Mouse (Mus musculus) ovary, adult 18-20 months (tissue): Measurements from ENCODE around the gene AI597479.

Source experiments
- DNase-seq: peaks from one replicate; pipeline ENCODE4 v3.0.0; 2022; ENCODE audit warnings: low spot score, mixed read lengths

AI597479 gene

DNA sequence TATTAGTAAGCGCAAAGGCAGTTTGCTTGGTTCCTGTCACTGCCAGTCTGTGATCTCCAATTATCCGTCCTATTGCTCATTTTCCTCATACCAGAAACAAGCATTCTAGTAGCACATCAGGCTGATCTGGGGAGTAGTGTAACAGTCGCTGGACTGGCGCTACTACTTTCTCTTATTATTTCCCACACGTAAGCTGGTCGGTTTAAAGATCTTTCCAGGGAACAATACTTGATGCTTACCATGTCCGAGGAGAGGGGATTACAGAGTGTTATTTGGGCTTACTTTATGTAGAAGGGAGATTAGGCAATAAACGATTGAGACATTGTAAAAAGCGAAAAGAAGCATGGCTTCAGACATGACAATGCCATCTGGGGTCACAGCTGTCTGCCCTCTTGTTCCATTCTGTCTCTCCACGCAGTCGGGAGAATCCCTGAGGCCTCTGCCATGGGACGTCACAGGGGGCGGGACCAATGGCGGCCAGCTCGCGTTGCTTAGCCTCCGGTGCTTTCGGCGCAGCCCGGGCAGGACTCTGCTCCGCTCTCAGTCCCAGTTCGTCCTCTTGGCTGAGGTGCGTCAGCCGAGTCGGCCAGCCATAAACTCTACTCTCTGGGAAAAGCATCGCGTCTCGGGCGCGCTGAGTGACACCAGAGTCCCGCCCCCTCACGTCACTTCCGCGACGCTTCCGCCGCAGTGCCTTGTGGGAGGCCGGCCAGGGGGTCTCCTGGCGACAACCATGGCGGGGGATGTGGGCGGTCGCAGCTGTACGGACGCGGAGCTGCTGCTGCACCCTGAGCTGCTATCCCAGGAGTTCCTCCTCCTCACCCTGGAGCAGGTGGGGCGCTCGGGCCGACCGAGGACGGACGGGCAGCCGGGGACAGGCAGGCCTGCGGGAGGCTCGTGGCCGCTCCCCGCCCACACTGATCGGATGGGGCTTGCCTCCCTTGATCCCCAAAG, at the start of gene AI597479, which contains the start of gene Tgfbrap1:
Gene AI597479, plus strand, starts transcription at position 680 of the 954 bp plus-strand sequence.
Gene Tgfbrap1, minus strand, starts transcription at position 607 of the 954 bp plus-strand sequence.
- DNase-seq, result peak; percentile 79

GRCm38 (mm10) chr1:43051903-43052302, 46.6 kb upstream of the AI597479 start:
- no peak for DNase-seq

DNA sequence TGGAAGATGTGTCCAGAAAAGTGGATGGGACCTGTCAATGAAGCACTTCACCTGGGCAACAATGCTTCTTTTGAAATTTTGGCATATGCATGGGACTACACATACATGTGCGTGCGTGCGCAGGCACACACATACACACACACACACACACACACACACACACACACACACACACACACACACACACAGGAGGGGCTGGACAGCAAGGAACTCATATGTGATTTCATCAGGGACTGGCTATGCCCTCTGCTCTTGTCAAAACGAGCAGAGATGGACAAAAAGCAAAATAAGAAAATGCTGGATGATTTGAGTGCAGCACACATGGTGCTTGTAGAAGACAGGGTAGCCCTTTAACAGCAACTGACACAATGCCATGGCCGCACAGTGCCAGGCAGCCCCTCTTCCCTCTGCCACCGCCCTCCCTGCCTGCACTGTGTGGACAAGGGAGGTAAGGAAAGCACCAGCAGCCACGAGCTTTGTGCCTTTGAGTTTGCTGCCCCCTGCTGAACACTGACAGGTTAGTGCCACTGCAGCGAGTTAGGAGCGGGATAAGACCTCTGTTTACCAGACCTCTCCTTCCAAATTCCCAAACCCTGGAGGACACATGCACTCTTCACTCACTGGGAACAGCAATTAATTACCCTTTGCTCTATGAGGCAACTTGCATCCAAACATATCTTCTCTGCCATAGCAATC, 32.7 kb upstream of the AI597479 start:
- no peak for DNase-seq

- no peak for DNase-seq
Observed at GRCm38 (mm10) chr1:43066573-43066972, 31.9 kb upstream of the AI597479 start.

DNA sequence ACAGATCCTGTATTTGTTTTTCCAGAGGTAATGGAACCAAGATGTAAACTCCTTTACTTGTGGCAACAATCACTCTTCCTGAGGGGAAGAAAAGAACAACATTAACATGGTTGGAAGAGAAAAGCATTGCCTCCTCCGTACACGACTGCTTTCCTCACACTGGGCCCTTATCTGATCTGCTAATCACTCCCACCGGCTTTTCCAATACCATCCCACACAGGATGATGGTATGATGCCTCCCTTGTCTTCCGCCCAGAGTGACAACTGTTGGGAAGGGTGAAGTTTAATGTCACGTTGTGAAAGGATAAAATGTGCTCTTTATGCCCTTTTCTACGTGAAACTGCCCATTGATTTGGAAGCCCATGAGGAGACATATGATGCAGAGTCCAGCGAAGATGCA, 31.0 kb upstream of the AI597479 start:
- no peak for DNase-seq

GRCm38 (mm10) chr1:43070726-43071125, 27.8 kb upstream of the AI597479 start:
- DNase-seq, result no peak

DNA sequence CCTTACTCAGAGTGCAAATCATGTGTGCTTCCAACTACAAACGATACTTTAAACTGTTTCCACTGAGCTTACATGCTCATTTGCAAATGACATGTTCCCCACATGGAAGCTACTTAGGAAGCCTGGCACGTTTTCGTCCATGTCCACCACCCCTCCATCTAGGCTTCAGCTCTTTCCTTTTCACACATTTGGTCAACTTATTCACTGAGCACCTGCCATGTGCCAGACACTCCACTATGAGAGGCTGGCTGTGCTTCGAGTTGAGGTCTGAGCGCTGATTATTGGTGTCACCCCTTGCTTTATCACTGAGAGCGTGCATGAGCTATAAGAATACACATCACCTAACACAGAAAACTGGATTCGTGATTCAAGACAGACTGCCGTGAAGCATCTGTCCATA, 26.5 kb upstream of the AI597479 start:
- DNase-seq, result no peak

DNA sequence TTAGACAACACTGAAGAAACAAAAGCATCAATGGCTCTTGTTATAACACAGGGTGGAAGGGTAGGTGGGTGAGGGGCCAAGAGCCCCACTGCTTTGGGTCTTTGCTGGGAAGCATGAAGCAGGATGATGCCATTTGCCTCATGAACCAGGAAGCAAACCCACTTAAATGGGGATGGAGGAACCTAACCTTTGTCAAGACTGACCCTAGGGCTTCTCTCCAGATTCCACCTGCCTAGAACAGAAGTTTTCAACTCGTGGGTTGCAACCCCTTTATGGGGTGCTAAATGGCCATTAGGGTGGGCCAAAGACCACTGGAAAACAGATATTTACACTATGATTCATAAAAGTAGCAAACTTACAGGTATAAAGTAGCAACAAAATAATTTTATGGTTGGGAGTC, 25.9 kb upstream of the AI597479 start:
- no peak for DNase-seq

- no peak for DNase-seq
Observed at GRCm38 (mm10) chr1:43074791-43075190, 23.7 kb upstream of the AI597479 start.

GRCm38 (mm10) chr1:43078124-43078523, 20.4 kb upstream of the AI597479 start:
- DNase-seq, result no peak

GRCm38 (mm10) chr1:43082946-43083345, 15.6 kb upstream of the AI597479 start:
- no peak for DNase-seq

DNA sequence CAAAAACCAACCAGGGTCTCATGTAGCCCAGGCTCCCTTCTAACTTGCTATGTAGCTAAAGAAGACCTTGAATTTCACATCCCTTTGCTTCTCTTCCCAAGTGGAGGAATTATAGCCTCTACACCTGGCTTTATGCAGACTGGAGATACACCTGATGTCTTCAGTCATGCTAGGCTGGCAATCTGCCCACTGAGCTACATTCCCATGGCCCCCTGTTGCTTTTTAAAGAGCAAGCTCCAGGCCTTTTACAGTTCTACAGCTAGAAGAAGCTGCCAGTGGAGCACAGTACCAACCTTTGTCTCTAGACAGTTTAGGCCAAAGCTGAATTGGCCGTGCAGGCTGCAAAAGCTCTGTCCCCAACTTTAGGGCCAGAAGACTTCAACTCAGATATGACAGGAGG, 8.1 kb upstream of the AI597479 start:
- DNase-seq, result no peak

DNA sequence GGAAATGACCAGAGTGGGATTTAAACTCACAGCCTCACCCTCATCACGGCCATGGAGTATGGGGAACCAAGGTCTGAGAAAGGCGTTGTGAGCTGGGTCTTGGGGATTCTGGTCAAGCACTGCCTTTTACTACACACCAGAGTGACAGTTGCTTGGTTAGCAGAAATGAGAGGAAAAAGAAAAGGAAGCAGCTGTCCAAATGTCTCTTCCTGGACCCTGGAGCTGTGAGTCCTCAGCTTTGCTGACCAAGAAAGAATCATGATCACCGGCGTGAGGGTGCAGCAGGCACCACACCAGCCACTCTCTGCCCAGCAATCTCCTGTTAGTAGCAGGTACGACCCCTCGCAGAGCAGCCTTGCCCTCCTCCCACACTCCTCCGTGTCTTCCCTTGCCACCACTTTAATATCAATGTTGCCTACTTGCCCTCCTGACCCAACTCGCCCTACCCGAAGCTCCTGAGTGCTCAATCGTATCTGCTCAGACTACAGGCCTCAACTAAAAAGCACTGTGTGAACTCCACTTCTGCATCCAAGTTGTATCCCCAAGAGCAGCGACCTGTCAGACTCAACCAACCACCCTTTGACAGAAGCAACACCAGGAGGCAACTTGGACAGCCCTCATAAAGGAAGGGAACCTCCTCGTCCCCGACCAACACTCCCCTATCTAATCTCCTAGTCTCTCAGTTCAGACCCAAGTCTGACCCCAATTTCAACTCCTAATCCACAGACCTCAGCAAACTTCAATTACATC, 7.0 kb upstream of the AI597479 start:
- DNase-seq, result no peak

GRCm38 (mm10) chr1:43092056-43093015, 6.2 kb upstream of the AI597479 start:
- peak; percentile 40 for DNase-seq

DNA sequence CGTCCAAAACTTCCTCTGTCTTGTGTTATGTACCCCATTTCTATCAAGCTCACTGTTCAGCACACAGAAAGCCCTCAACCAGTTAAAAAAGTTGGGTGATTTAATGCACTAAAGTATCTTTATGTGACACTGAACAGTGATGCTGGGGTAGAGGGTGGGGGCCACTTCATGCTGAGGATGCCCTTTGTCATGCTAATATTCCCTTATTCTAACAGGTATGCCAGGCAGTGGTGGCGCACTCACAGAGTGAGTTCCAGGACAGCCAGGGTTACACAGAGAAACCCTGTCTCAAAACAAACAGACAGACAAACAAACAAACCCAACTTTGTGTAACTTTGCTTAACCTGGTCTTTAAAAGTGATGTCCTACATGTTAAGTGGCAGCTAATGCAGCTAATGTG, 4.3 kb upstream of the AI597479 start:
- DNase-seq, result no peak

- DNase-seq, result no peak
Observed at GRCm38 (mm10) chr1:43108729-43109128, 10.2 kb downstream of the AI597479 start.

DNA sequence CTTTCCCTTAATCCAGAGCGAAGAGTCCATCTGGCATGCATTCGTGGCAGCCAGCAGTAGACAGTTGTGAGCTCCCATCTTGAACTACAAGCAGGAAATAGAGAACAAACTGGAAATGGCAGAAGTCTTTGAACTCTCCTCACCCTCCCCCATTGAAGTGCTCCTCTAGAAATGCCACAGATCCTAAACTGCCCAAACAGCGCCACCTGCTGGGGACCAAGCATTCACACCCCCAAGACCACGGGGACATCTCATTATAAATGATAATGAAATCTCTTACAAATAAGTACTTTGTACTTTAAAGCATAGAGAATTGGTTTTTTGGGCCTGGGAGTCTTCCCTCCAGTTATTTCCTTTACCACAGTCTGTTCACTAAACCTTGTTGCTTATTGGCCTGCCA, 12.0 kb downstream of the AI597479 start:
- DNase-seq, result no peak

DNA sequence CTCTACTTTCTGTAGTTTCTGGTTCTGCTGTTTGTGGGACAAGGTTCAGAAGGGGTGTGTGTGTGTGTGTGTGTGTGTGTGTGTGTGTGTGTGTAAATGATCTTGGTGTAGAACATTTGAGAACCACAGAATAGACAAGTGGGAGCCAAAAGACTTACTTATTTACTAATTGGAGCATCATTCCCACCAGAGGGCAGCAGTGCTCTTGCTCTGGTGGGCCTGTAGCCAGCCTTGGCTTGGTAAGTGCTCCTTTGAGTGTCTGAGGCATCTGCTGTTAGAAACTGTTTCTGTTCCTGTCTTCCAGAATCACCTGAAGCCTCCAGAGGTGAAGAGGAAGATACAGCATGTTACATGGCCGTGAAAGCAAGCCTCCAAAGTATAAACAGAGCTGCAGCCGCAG, 14.4 kb downstream of the AI597479 start:
- DNase-seq, result no peak

DNA sequence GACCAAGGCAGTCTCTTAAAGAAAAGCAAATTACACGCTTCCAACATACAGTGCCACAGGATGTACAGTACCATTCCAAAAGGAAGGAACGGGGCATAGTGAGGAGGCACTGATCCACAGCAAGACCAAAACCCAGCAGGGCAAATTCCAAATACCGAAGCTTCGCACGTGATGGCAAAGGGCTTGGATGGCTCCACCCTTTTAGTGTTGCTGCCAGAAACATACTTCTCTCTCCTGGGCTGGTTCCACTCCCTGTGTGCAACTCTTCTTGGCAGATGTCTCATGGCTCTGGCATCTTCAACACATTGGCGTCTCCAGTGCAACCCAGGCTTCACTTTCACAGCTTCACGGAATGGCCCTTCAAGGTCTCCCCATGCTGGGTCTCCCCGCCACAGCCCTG, 18.9 kb downstream of the AI597479 start:
- no peak for DNase-seq

- DNase-seq, result no peak
Observed at GRCm38 (mm10) chr1:43120950-43121349, 22.4 kb downstream of the AI597479 start.

DNA sequence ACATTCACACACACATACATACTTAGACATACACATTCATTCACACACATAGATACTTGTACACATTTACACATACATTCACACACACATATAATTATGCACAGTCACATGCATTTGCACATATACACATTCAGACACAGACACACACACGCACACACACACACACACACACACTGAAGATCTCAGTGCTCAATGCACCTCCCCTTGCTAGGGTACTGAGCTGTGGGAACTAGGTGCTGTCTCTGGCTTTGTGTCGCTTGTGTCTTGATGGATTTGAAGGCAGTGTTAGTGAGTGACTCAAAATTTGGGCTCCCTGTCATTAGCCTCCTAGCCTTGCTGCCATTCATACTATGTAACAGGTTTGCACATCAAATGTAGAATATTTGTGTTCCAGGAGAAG, 24.1 kb downstream of the AI597479 start:
- no peak for DNase-seq
